Mouse (Mus musculus) liver, postnatal 0 days (tissue): ENCODE measurements at regions not wholly inside any gene's neighbourhood (a gene's known extent, or its start where the extent isn't known, plus 50 kb on each side); places are given as distances from the start of the nearest gene placed in this dataset.

Experiments used
- CTCF ChIP-seq: sonication (generic); IDR thresholded peaks from 2 replicates; pipeline ENCODE4 v1.5.1; 2016; ENCODE audit warnings: antibody characterized with exemption, low read depth
- EP300 ChIP-seq: IDR thresholded peaks from 2 replicates; pipeline ENCODE4 v1.6.1; 2016; ENCODE audit warnings: antibody characterized with exemption, low read depth, mild to moderate bottlenecking

GRCm38 (mm10) chr6:73389301-73389700 is 80.2 kb downstream of the 4931417E11Rik start:
- TF ChIP-seq CTCF, result no peak
- TF ChIP-seq EP300, result no peak
